Mouse (Mus musculus): ENCODE results near the gene Cyp4a10. TPM values are rescaled to one million over a fixed set of nuclear protein-coding genes. Genes with fewer than 3 reads are reported as not detected.

Cyp4a10 gene
- polyA plus RNA-seq (2012; rRNA removed): 0.10 and 0.26 TPM in 2 replicates

GRCm38 (mm10) chr4:115518000-115518399 lies at the start of gene Cyp4a10:
Gene Cyp4a10, plus strand, starts transcription at chr4:115518264.

GRCm38 (mm10) chr4:115496001-115496400 lies 22.1 kb upstream of the Cyp4a10 start, which contains the start of gene Cyp4a14:
Gene Cyp4a14, minus strand, starts transcription at chr4:115496142.

DNA sequence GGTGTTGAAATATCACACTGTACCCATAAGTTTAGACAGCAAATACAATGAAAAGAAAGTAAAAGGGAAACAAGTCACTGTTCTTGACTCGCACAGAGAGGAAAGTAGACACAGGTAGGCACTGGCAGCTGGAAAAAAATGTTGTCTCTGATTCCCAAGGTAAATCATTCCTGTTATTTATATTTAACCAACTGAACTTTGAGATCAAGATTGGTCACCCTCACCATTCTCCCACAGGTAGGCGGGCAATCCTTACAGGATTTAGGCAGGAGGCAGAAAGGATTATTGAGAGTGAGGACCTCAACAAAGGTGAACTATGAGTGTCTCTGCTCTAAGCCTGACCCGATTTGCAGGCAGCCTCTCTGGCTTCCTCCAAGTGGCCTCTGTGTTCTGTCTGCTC lies 45.3 kb downstream of the Cyp4a10 start, which contains the start of gene Cyp4a31:
TSS of gene Cyp4a31 (plus strand) at position 249 of the 400 bp plus-strand sequence.

Other genes starting within 250 kb of the Cyp4a10 start
- gene Cyp4a12a, start 219.2 kb upstream of the Cyp4a10 start, polyA plus RNA-seq (2012; rRNA removed): 0.02 TPM in 1 of 2 replicates, not detected in the other
- 0.08 TPM in 1 of 2 replicates, not detected in the other for gene Cyp4a12b, start 106.6 kb upstream of the Cyp4a10 start, polyA plus RNA-seq (2012; rRNA removed)
- not detected in 2 replicates for gene Cyp4a30b, start 65.7 kb upstream of the Cyp4a10 start, polyA plus RNA-seq (2012; rRNA removed)
- not detected in 2 replicates for gene Cyp4a14, start 22.1 kb upstream of the Cyp4a10 start, polyA plus RNA-seq (2012; rRNA removed)
- gene Cyp4a31, start 45.4 kb downstream of the Cyp4a10 start, polyA plus RNA-seq (2012; rRNA removed): not detected in 2 replicates
- gene Cyp4a32, start 82.7 kb downstream of the Cyp4a10 start, polyA plus RNA-seq (2012; rRNA removed): 0.14 and 0.26 TPM in 2 replicates
- gene Cyp4b1, start 129.5 kb downstream of the Cyp4a10 start, polyA plus RNA-seq (2012; rRNA removed): 5.7 and 8.5 TPM in 2 replicates
- gene Efcab14, start 219.5 kb downstream of the Cyp4a10 start, polyA plus RNA-seq (2012; rRNA removed): 5.6 and 5.9 TPM in 2 replicates